Mouse (Mus musculus) stomach, embryonic 15.5 days (tissue): ENCODE measurements at regions not wholly inside any gene's neighbourhood (a gene's known extent, or its start where the extent isn't known, plus 50 kb on each side); places are given as distances from the start of the nearest gene placed in this dataset.

Experiments
- ATAC-seq: fragments of 200-750 bp; cut with Nextera tagmentation; 2 replicates; pipeline ENCODE4 v1.8.0; 2017; ENCODE audit warnings: low read depth, moderate number of reproducible peaks, moderate TSS enrichment; ENCODE audit not compliant: insufficient read depth, low FRiP score
- H3K27ac ChIP-seq: fragments of 300-500 bp; sonication (generic); 2 replicates; pipeline ENCODE4 v1.5.1; 2015; ENCODE audit warnings: mild to moderate bottlenecking, inconsistent platforms
- H3K27me3 ChIP-seq: fragments of 300-500 bp; sonication (generic); replicated peaks from 2 replicates; pipeline ENCODE4 v1.6.1; 2015; ENCODE audit warnings: inconsistent platforms
- H3K36me3 ChIP-seq: fragments of 300-500 bp; sonication (generic); 2 replicates; pipeline ENCODE4 v1.6.1; 2015; ENCODE audit warnings: inconsistent platforms
- H3K4me1 ChIP-seq: fragments of 300-500 bp; sonication (generic); 2 replicates; pipeline ENCODE4 v1.6.1; 2015; ENCODE audit warnings: inconsistent platforms
- H3K4me2 ChIP-seq: fragments of 300-500 bp; sonication (generic); 2 replicates; pipeline ENCODE4 v1.6.1; 2015; ENCODE audit warnings: mild to moderate bottlenecking, inconsistent platforms
- H3K4me3 ChIP-seq: fragments of 300-500 bp; sonication (generic); replicated peaks from 2 replicates; pipeline ENCODE4 v1.5.1; 2015; ENCODE audit warnings: inconsistent platforms
- H3K9ac ChIP-seq: fragments of 300-500 bp; sonication (generic); 2 replicates; pipeline ENCODE4 v1.6.1; 2015; ENCODE audit warnings: inconsistent platforms
- H3K9me3 ChIP-seq: fragments of 300-500 bp; sonication (generic); 2 replicates; pipeline ENCODE4 v1.6.1; 2016; ENCODE audit warnings: inconsistent platforms
- WGBS: fragments of 180-500 bp; shearing (Covaris S2); methylation state at CpG from one replicate; pipeline ENCODE4 v1.1.7; 2015; 5-methylcytosine and 5-hydroxymethylcytosine counted together

DNA sequence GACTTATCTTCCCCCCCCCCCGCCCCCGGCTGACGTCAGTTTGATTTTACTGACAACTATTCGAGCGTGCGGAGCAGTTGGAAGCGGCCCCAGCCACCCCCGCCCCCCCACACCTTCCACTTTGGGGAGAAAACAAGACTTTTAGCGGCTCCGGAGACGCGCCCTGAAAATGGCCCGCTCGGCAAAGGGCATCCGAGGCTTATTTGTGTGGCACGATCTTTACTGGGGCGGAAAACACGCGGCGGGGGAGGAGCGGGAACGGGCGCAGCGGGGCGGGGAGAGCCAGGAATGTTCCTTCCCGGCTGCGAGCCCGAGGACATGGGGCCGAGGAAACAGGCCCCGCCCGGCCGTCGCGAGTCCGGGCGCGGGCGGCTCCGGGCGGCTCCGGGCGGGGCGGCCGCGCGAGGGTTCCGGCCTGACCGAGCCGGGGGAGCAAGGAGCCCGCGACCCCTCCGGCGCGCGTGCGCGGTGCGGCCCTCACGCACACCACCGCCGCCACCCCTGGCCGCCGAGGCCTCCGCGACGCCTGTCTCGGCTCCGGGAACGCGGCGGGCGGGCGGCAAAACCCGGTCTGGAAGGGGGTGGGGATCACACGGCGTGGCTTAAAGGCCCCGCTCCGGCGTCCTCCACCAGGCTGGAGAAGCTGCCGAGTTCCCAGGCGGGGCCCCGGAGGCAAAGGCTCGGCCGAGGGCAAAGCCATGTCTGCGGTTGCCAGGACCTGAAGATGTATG, 86.1 kb upstream of the Arid1b start:
- Histone ChIP-seq H3K4me1 (peaks cover 6% of the 10 kb centered on the region; the same call in 1 of the 2 replicates), H3K27ac (peak overlapping the region; percentile 98), H3K4me2 (peak overlapping the region; percentile 78), H3K27me3 (no peaks in the 10 kb centered on the region), H3K36me3 (no peaks in the 10 kb centered on the region), H3K9me3 (no peaks in the 10 kb centered on the region), H3K4me3 (peak overlapping the region; percentile 55), H3K9ac (peak overlapping the region; percentile 43)
- peak; percentile 93 for ATAC-seq
- under 1% methylated on average over 85 of the region's 85 CpGs for WGBS

DNA sequence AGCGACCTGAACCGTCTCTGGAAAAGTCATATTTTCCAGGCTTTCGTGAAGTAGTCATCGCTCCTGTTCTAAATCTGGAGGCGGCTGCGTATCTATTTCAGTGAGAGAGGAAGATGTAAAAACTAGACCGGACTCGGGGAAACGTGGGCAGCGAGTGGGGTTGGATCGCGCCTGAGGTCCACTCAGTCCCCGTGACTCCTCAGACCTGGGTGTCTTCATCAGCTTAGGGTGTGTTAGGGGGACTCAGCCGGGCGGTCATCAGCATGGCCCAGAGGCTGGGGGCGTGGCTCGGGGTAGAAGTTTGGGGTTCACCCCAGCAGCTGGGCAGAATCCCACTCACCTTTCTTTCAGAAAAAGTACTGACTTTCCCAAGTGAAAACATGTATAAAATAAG, 85.6 kb upstream of the Arid1b start:
- H3K27me3 ChIP-seq = no peaks in the 10 kb centered on the region
- peak overlapping the region; percentile 78 for H3K4me2 ChIP-seq
- H3K9ac ChIP-seq = peak overlapping the region; percentile 43
- H3K27ac ChIP-seq = peak overlapping the region; percentile 98
- peak overlapping the region; percentile 55 for H3K4me3 ChIP-seq
- 1% methylated on average over 17 of the region's 17 CpGs for WGBS
- H3K36me3 ChIP-seq = no peaks in the 10 kb centered on the region
- no peaks in the 10 kb centered on the region for H3K9me3 ChIP-seq
- H3K4me1 ChIP-seq = peaks cover 6% of the 10 kb centered on the region; the same call in 1 of the 2 replicates
- peak; percentile 8; the same call in 1 of the 2 replicates for ATAC-seq

DNA sequence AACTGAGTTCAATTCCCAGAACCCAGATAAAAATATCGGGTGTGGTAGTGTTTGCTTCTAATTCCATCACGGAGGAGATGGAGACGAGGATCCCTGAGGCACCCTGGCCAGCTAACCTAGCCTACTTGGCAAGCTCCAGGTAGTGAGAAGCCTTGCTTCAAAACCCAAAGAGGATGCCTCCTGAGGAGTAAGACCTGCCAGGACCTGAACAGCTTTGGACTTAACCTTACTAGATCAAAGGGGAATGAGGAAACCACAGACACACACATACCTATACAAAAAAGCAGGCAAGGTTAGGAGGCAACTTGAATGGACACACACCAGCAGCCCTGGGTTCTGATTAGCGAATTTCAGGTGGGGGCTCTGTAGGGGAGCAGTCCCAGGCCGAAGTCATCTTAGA, 84.0 kb upstream of the Arid1b start:
- Histone ChIP-seq H3K4me2 (no peak overlapping the region), H3K4me1 (peaks cover 6% of the 10 kb centered on the region; the same call in 1 of the 2 replicates), H3K27ac (no peak overlapping the region), H3K27me3 (no peaks in the 10 kb centered on the region), H3K36me3 (no peaks in the 10 kb centered on the region), H3K9ac (no peak overlapping the region), H3K9me3 (no peaks in the 10 kb centered on the region), H3K4me3 (no peak overlapping the region)
- ATAC-seq = no peak
- 74% methylated on average over 5 of the region's 5 CpGs for WGBS

DNA sequence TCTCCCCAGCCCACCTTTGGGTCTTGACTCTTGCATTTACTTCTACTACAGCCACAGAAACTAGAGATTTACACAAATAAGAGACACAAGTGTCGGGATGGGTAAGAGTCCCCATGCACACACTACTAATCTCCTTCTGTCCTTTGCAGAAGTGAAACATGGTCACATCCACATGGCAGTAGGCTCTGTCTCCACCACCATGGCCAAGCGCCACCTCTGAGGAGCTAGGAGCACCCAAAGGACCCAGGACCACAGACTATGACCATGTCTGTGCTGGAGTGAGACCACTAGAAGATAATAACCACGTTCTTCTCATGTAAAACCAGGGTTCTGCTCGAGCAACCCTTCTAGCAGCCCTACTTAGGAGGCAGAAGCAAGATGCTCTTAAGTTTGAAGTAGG, 81.1 kb upstream of the Arid1b start:
- H3K4me3 ChIP-seq = no peak overlapping the region
- no peaks in the 10 kb centered on the region for H3K9me3 ChIP-seq
- H3K27ac ChIP-seq = no peak overlapping the region
- H3K9ac ChIP-seq = no peak overlapping the region
- H3K27me3 ChIP-seq = no peaks in the 10 kb centered on the region
- H3K4me2 ChIP-seq = no peak overlapping the region
- 83% methylated on average over 4 of the region's 4 CpGs for WGBS
- H3K4me1 ChIP-seq = no peaks in the 10 kb centered on the region
- H3K36me3 ChIP-seq = no peaks in the 10 kb centered on the region
- ATAC-seq = no peak

DNA sequence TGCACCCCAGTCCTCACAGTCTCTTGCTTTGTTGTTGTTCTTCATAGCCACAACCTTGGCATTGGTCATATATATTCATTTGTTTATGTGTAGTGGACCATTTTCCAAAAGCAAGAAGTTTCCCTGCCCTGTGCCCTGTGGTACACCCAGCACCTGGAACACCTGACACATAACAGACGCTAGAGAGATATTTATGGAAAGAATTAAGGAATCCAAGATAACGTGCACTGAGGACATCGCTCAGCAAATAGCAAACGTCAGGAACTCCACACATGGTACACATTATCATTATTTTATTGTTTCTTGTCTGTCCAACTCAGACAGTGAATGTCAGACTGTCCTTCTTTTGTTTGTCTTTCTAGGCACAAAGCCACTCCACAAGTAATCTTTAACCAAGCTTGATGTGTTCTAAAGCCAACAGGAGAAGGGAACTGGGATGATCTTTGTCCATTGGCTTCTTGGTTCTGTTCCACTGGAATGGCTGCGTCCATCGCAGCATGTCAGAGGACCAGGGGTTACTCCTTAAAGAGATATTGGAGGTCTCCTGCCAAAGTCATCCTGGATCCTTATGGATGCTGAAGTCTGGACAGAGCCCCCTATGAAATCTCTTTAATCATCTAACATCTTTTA, 74.2 kb upstream of the Arid1b start:
- Histone ChIP-seq H3K9ac (no peak overlapping the region), H3K9me3 (no peaks in the 10 kb centered on the region), H3K4me2 (no peak overlapping the region), H3K27me3 (no peaks in the 10 kb centered on the region), H3K27ac (no peak overlapping the region), H3K36me3 (no peaks in the 10 kb centered on the region), H3K4me3 (no peak overlapping the region), H3K4me1 (no peaks in the 10 kb centered on the region)
- 64% methylated on average over 6 of the region's 6 CpGs for WGBS
- no peak for ATAC-seq

DNA sequence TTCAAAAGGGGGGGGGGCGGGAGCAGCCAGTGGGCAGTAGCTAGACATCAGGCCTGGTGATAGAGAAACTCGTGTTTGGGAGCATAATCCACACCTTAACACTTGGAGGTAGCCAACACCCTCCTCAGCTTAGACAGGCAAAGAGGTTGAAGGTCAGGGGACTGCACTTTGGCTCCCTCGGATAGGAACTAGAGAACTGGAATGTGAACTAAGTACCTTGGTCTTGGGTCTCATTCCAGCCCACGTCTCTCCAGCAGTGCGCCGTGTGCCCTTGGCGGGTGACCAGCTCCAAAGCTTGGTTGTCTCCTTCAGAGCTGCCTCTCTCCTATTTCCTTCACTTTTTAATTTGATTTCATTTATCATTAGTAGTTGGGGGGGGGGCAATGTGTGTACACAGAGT, 73.0 kb upstream of the Arid1b start:
- Histone ChIP-seq H3K4me2 (no peak overlapping the region), H3K9ac (no peak overlapping the region), H3K36me3 (no peaks in the 10 kb centered on the region), H3K4me1 (no peaks in the 10 kb centered on the region), H3K4me3 (no peak overlapping the region), H3K27ac (no peak overlapping the region), H3K27me3 (no peaks in the 10 kb centered on the region), H3K9me3 (no peaks in the 10 kb centered on the region)
- WGBS = 80% methylated on average over 7 of the region's 7 CpGs
- ATAC-seq = no peak

DNA sequence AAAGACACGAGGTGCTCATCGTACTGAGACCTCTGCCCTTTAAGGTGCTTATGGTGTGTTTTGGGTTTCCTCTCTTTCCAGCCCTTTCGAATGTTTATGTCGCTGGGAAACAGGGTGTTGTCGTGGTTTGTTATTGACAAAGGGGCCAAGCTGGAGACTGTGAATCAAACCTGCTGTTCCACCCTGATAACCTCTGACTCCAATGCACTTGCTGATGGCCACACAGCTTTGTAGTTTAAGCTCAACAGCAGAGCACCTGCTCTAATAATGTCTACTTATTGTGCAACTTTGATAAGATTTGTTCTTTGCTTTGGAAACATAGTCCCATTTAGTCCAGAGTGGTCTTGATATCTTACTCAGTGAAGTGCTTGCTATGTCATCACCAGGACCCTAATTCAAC, 65.5 kb upstream of the Arid1b start:
- H3K9ac ChIP-seq = no peak overlapping the region
- H3K27me3 ChIP-seq = no peaks in the 10 kb centered on the region
- no peaks in the 10 kb centered on the region for H3K9me3 ChIP-seq
- H3K27ac ChIP-seq = no peak overlapping the region
- no peaks in the 10 kb centered on the region for H3K36me3 ChIP-seq
- H3K4me1 ChIP-seq = no peaks in the 10 kb centered on the region
- H3K4me3 ChIP-seq = no peak overlapping the region
- H3K4me2 ChIP-seq = no peak overlapping the region
- WGBS = 48% methylated on average over 5 of the region's 5 CpGs
- ATAC-seq = no peak

DNA sequence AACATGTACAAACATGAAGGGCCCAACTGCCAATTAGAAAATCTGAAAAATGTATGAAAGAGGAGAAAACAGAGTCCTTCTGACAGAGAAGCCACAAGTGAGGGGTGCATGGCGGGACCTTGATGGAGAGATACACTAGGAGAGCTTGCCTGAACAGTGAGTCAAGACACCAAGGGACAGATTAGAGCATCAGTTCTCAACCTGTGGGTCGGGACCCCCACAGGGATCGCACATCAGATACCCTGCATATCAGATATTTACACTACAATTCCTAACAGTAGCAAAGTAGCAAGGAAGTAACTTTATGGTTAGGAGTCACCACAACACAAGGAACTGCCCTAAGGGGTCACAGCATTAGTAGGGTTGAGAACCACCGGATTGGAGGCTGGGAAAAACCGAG, 58.9 kb upstream of the Arid1b start:
- H3K36me3 ChIP-seq = no peaks in the 10 kb centered on the region
- H3K9ac ChIP-seq = no peak overlapping the region
- H3K27me3 ChIP-seq = no peaks in the 10 kb centered on the region
- no peaks in the 10 kb centered on the region for H3K9me3 ChIP-seq
- no peak overlapping the region for H3K27ac ChIP-seq
- no peak overlapping the region for H3K4me3 ChIP-seq
- no peak overlapping the region for H3K4me2 ChIP-seq
- WGBS = 87% methylated on average over 5 of the region's 5 CpGs
- H3K4me1 ChIP-seq = no peaks in the 10 kb centered on the region
- no peak for ATAC-seq

DNA sequence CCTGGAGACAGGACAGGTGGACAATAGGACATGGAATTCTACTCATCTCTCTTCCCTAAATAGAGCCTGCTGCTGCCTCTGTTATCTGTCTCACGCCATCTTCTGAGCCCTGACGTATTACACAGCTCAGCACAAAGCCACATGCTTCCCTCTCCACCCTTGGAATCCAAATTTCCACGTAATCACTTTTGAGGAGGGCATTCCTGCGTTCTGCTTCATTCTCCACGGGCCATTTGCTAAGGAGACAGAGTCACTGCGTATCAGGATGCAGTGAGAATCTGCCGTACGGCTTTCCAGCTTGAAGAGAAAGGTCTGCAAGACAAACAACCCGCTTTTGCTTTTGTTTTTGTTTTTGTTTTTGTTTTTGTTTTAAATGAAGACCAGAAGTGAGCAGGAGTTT, 53.5 kb upstream of the Arid1b start:
- peaks cover 5% of the 10 kb centered on the region for H3K4me1 ChIP-seq
- no peak overlapping the region for H3K27ac ChIP-seq
- H3K4me3 ChIP-seq = no peak overlapping the region
- H3K27me3 ChIP-seq = no peaks in the 10 kb centered on the region
- ATAC-seq = no peak
- WGBS = 65% methylated on average over 9 of the region's 9 CpGs
- H3K9me3 ChIP-seq = no peaks in the 10 kb centered on the region
- no peak overlapping the region for H3K9ac ChIP-seq
- H3K36me3 ChIP-seq = no peaks in the 10 kb centered on the region
- no peak overlapping the region for H3K4me2 ChIP-seq

DNA sequence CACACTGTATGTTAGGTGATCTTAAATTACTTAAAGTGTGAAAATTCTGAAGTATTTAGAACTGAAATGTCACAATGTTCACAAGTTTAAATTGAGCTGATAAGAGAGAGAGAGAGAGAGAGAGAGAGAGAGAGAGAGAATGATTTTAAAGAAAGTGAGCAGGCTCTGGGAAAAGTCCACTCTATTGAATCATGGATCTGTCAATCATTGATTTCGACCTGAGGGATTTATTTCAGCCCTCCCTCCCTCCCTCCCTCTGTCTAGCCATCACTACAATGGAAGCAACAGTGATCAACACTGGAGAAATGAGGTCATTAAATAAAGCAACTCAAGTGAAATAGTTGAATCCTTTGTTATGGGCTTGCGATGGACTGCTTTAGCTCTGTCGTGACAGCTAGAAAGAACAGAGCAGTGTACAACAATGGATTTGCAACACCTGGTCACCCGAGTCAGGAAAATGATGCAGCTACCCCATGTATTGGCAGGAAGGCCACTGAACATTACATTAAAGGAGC, 52.8 kb upstream of the Arid1b start:
- no peak overlapping the region for H3K4me2 ChIP-seq
- ATAC-seq = no peak
- H3K36me3 ChIP-seq = no peaks in the 10 kb centered on the region
- H3K4me1 ChIP-seq = peaks cover 11% of the 10 kb centered on the region
- no peak overlapping the region for H3K9ac ChIP-seq
- no peak overlapping the region for H3K27ac ChIP-seq
- H3K27me3 ChIP-seq = no peaks in the 10 kb centered on the region
- H3K9me3 ChIP-seq = no peaks in the 10 kb centered on the region
- WGBS = 52% methylated on average over 4 of the region's 4 CpGs
- no peak overlapping the region for H3K4me3 ChIP-seq

DNA sequence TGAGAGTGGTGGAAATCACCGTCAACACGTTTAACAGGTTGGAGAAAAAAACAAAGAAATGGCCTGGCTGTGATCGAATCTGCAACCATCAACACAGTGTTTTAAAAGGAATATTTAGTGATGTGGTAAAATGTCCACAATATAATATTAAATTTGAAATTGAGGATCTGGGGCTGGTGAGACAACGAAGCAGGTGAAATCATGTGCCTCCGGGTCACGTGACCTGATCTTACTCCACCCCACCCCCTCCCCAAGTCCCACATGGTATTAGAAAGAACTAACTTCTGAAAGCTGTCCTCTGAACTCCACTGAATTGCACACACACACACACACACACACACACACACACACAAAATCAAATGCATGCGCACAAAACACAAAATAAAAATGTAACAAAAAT, 51.3 kb upstream of the Arid1b start:
- H3K4me2 ChIP-seq = no peak overlapping the region
- no peak overlapping the region for H3K27ac ChIP-seq
- no peaks in the 10 kb centered on the region for H3K27me3 ChIP-seq
- no peaks in the 10 kb centered on the region for H3K36me3 ChIP-seq
- H3K9ac ChIP-seq = no peak overlapping the region
- 88% methylated on average over 7 of the region's 7 CpGs for WGBS
- ATAC-seq = no peak
- no peak overlapping the region for H3K4me3 ChIP-seq
- H3K9me3 ChIP-seq = no peaks in the 10 kb centered on the region
- H3K4me1 ChIP-seq = peaks cover 18% of the 10 kb centered on the region
